Mouse (Mus musculus) erythroblast, embryonic 14.5 days (primary cell): ENCODE results near the gene Itga9.

Experiments
- GATA1 ChIP-seq: IDR thresholded peaks from 2 replicates; pipeline ENCODE4 v1.6.1; 2012; ENCODE audit warnings: low read length, inconsistent platforms, mixed read lengths
- TAL1 ChIP-seq: IDR thresholded peaks from 3 replicates; pipeline ENCODE4 v1.6.1; 2012; ENCODE audit warnings: low read length, inconsistent platforms, mixed read lengths

DNA sequence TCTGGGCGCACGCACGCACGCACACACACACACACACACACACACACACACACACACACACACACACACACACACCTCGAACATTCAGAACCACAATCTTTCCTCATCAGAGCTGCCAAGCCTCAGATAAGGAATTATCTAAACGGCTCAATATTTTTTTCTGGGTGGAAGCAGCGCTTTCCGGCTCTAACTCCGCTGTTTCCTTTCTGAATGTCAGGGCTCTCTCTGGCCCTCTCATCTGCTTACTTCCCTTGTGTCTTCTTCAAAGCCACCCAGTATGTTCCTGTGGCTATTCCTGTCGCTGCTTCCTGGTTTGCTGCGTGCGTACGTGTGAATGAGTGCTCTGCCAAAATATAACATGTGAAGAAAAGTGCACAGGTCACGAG is 26.3 kb downstream of the Itga9 start:
- TF ChIP-seq TAL1 (no peak), GATA1 (no peak)
